Mouse (Mus musculus): ENCODE measurements around the gene F7.
"Not testable (repeated sequence)": the region's sequence is repeated elsewhere in the genome, so short reads cannot be mapped to it uniquely, and the experiment has no call there.

F7 gene

GRCm38 (mm10) chr8:13027615-13028014, 1.8 kb downstream of the F7 start:
- DNase-seq (ENCODE audit: extremely low read depth, insufficient read length, low spot score) = no peak

- no peak for DNase-seq (ENCODE audit: extremely low read depth, insufficient read length, low spot score)
Measured at GRCm38 (mm10) chr8:13028482-13028881, 2.6 kb downstream of the F7 start.

GRCm38 (mm10) chr8:13036346-13036812, 10.5 kb downstream of the F7 start:
- DNase-seq (ENCODE audit: extremely low read depth, insufficient read length, low spot score) = no peak

- no peak for DNase-seq (ENCODE audit: extremely low read depth, insufficient read length, low spot score)
Measured at GRCm38 (mm10) chr8:13037015-13037414, 11.2 kb downstream of the F7 start, which contains the start of gene F10. TSS of gene F10 (plus strand) at chr8:13037308.

- DNase-seq (ENCODE audit: extremely low read depth, insufficient read length, low spot score) = no peak
Measured at GRCm38 (mm10) chr8:13037569-13037968, 11.7 kb downstream of the F7 start.

GRCm38 (mm10) chr8:13039054-13039453, 13.2 kb downstream of the F7 start:
- no peak for DNase-seq (ENCODE audit: extremely low read depth, insufficient read length, low spot score)

GRCm38 (mm10) chr8:13041459-13041858, 15.6 kb downstream of the F7 start:
- no peak for DNase-seq (ENCODE audit: extremely low read depth, insufficient read length, low spot score)

- no peak for DNase-seq (ENCODE audit: extremely low read depth, insufficient read length, low spot score)
Measured at GRCm38 (mm10) chr8:13047652-13048051, 21.8 kb downstream of the F7 start.

- DNase-seq (ENCODE audit: extremely low read depth, insufficient read length, low spot score) = no peak
Measured at GRCm38 (mm10) chr8:13050550-13050949, 24.7 kb downstream of the F7 start.

- DNase-seq (ENCODE audit: extremely low read depth, insufficient read length, low spot score) = no peak
Measured at GRCm38 (mm10) chr8:13057351-13057750, 31.5 kb downstream of the F7 start.

- DNase-seq (ENCODE audit: extremely low read depth, insufficient read length, low spot score) = no peak
Measured at GRCm38 (mm10) chr8:13060441-13061150, 34.8 kb downstream of the F7 start, which contains the start of gene Proz. TSS of gene Proz (plus strand) at chr8:13060914.

- no peak for DNase-seq (ENCODE audit: extremely low read depth, insufficient read length, low spot score)
Measured at GRCm38 (mm10) chr8:13063112-13063511, 37.3 kb downstream of the F7 start.

GRCm38 (mm10) chr8:13073255-13073654, 47.4 kb downstream of the F7 start:
- no peak for DNase-seq (ENCODE audit: extremely low read depth, insufficient read length, low spot score)

GRCm38 (mm10) chr8:13075044-13075443, 49.2 kb downstream of the F7 start:
- DNase-seq (ENCODE audit: extremely low read depth, insufficient read length, low spot score) = no peak

GRCm38 (mm10) chr8:13075579-13075978, 49.7 kb downstream of the F7 start:
- DNase-seq (ENCODE audit: extremely low read depth, insufficient read length, low spot score) = not testable (repeated sequence)

GRCm38 (mm10) chr8:13077542-13077941, 51.7 kb downstream of the F7 start:
- DNase-seq (ENCODE audit: extremely low read depth, insufficient read length, low spot score) = no peak
